Mouse (Mus musculus) liver, adult 2 months (tissue): Measurements from ENCODE around the gene Slc44a3. TPM values are rescaled to one million over a fixed set of nuclear protein-coding genes. Genes with fewer than 3 reads are reported as not detected.
A peak's percentile ranks its signal among the peaks of the same experiment; 100 is the strongest.

Source experiments
- DNase-seq: peaks from one replicate; pipeline ENCODE4 v3.0.0-alpha.2; 2011; ENCODE audit warnings: low read depth, low spot score; ENCODE audit errors: extremely low read depth
- H3K27ac ChIP-seq: fragments of 200-500 bp; replicated peaks from 2 replicates; pipeline ENCODE4 v1.5.1; 2012; ENCODE audit warnings: low read depth, mild to moderate bottlenecking, control low read depth, inconsistent platforms, low read length; ENCODE audit not compliant: insufficient read depth
- H3K27me3 ChIP-seq: fragments of 200-500 bp; 2 replicates; pipeline ENCODE4 v1.6.1; 2012; ENCODE audit warnings: mild to moderate bottlenecking, moderate library complexity, low read length, inconsistent platforms; ENCODE audit not compliant: control insufficient read depth, insufficient read depth
- H3K36me3 ChIP-seq: fragments of 200-500 bp; 2 replicates; pipeline ENCODE4 v1.6.1; 2012; ENCODE audit warnings: low read length, inconsistent platforms; ENCODE audit not compliant: control insufficient read depth, insufficient read depth
- H3K4me1 ChIP-seq: fragments of 200-500 bp; 2 replicates; pipeline ENCODE4 v1.6.1; 2011; ENCODE audit warnings: low read length; ENCODE audit not compliant: control insufficient read depth, insufficient read depth
- H3K4me3 ChIP-seq: fragments of 200-500 bp; 2 replicates; pipeline ENCODE4 v1.5.1; 2011; ENCODE audit warnings: low read depth, mild to moderate bottlenecking, control low read depth, low read length, moderate library complexity; ENCODE audit not compliant: insufficient read depth
- H3K79me2 ChIP-seq: fragments of 200-500 bp; 2 replicates; pipeline ENCODE4 v1.6.1; 2012; ENCODE audit warnings: inconsistent platforms, mild to moderate bottlenecking, low read length, moderate library complexity; ENCODE audit not compliant: control insufficient read depth, insufficient read depth
- H3K9ac ChIP-seq: fragments of 200-500 bp; 2 replicates; pipeline ENCODE4 v1.6.1; 2012; ENCODE audit warnings: low read depth, mild to moderate bottlenecking, control low read depth, inconsistent platforms, low read length
- CTCF ChIP-seq: fragments of 200-500 bp; IDR thresholded peaks from 2 replicates; pipeline ENCODE4 v1.5.1; 2011; ENCODE audit warnings: low read depth, low read length, control low read depth
- POLR2A ChIP-seq: fragments of 200-500 bp; IDR thresholded peaks from 2 replicates; pipeline ENCODE4 v1.6.1; 2011; ENCODE audit warnings: low read length, control low read depth; ENCODE audit not compliant: insufficient read depth; ENCODE audit errors: extremely low read depth
- WGBS: fragments of 180-500 bp; shearing (Covaris S2); methylation state at CpG from one replicate; pipeline ENCODE4 v1.1.7; 2018; 5-methylcytosine and 5-hydroxymethylcytosine counted together
- polyA plus RNA-seq: library from polyadenylated mRNA; depleted of rRNA; stranded (reverse); fragments of >200 nt; gene quantifications from 2 replicates; pipeline ENCODE4 v1.2.3, GENCODE M21; 2012
- total RNA-seq: library from RNA; depleted of rRNA; stranded (reverse); fragments of >200 nt; gene quantifications from 2 replicates; pipeline ENCODE4 v1.2.3, GENCODE M21; 2014

Gene Slc44a3
- total and polyA plus RNA-seq, 2 experiments, result 4.7 to 6.6 TPM

DNA sequence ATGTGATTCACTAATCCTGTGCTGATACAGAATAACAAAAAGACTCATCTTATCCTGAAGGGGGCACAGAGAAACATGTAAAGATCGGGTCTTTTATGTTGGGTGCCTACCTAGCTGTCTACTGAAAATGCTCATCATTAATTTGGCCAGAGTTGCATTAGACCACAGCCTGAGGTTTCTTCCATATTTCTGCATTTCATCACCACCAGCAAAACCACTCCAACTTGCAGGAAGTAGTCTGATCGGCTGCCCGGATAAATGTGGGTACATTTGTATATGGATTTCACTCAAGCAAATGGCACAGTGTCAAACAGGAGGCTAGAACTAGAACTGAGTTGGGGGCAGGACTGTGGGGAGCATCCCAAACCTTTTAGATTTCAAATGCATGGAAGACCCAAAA lies 11.1 kb downstream of the Slc44a3 start:
- no peaks in the 10 kb centered on the region for H3K4me1 ChIP-seq
- no peaks in the 10 kb centered on the region for H3K36me3 ChIP-seq
- no peaks in the 10 kb centered on the region for H3K27me3 ChIP-seq
- no peak for TF ChIP-seq POLR2A
- no peak for TF ChIP-seq CTCF
- H3K9ac ChIP-seq, result no peak overlapping the region
- DNase-seq, result no peak
- no peak overlapping the region for H3K4me3 ChIP-seq
- WGBS, result 85% methylated on average over 3 of the region's 3 CpGs
- no peak overlapping the region for H3K27ac ChIP-seq
- H3K79me2 ChIP-seq, result no peaks in the 10 kb centered on the region

DNA sequence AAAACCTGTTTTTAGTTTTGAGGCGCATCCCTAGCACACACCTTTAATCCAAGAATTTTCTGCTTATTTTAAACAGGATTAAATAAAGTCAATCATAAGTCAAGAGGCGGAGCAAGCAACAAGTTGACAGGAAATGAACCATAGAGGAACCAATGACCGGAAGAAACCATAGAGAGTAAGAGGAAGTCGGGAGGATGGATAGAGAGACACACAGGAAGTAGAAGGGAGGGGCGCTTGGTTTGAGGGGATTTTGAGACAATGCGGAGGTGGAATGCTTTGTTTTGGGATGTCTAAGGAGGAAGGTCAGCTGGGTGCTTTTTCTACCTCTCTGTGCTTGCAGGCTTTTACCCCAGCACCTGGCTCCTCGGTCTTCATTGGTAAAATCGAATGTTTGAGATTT lies 15.2 kb downstream of the Slc44a3 start:
- TF ChIP-seq CTCF (no peak), POLR2A (no peak)
- Histone ChIP-seq H3K27me3 (no peaks in the 10 kb centered on the region), H3K79me2 (no peaks in the 10 kb centered on the region), H3K36me3 (no peaks in the 10 kb centered on the region), H3K4me3 (no peak overlapping the region), H3K9ac (no peak overlapping the region), H3K4me1 (no peaks in the 10 kb centered on the region), H3K27ac (no peak overlapping the region)
- 92% methylated on average over 8 of the region's 8 CpGs for WGBS
- DNase-seq, result no peak

DNA sequence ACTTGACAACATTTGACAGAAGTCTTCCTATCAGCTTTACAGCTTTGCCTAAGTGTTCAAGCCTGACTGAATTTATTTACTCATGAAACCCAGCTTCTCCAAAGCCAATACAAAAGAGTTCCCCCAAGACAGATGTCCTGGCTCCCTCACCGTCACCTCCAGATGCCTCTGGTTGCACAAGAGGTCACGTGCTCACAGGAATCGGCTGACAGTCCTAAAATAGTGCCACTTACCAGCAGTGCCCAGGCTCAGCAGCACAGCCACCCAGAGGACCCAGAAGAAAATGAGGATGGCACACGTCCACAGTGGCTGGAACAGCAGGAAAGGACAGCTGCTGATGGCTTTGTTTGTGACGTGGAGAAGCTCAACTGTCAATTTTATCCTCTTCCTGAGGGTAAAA lies 23.1 kb downstream of the Slc44a3 start:
- WGBS, result 37% methylated on average over 5 of the region's 5 CpGs
- Histone ChIP-seq H3K27me3 (no peaks in the 10 kb centered on the region), H3K79me2 (no peaks in the 10 kb centered on the region), H3K36me3 (no peaks in the 10 kb centered on the region), H3K27ac (no peak overlapping the region), H3K4me3 (no peak overlapping the region), H3K9ac (no peak overlapping the region), H3K4me1 (no peaks in the 10 kb centered on the region)
- no peak for TF ChIP-seq POLR2A
- no peak for TF ChIP-seq CTCF
- peak; percentile 46 for DNase-seq

DNA sequence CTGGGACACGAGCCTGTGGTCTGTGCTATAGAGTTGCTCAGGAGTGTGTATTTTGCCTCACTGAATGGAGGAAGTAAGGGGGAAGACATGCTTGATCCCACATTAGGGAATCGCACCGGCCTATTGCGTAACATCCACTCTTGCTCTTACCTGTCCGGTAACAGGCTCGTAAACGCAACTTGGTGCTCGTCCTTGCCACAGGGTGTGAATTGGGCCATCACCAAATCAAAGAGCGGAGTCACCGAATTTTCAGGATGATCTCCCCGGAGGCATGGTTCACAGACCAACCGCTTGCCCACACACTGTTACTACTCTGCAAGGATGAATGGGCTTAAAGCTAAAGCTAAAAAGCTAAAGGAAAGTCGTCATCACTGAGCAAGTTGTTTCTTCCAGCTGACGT lies 24.5 kb downstream of the Slc44a3 start:
- WGBS, result 92% methylated on average over 14 of the region's 14 CpGs
- no peak overlapping the region for H3K27ac ChIP-seq
- H3K27me3 ChIP-seq, result no peaks in the 10 kb centered on the region
- TF ChIP-seq POLR2A, result no peak
- TF ChIP-seq CTCF, result no peak
- no peaks in the 10 kb centered on the region for H3K79me2 ChIP-seq
- no peaks in the 10 kb centered on the region for H3K4me1 ChIP-seq
- no peak overlapping the region for H3K4me3 ChIP-seq
- no peak overlapping the region for H3K9ac ChIP-seq
- no peaks in the 10 kb centered on the region for H3K36me3 ChIP-seq
- DNase-seq, result no peak

DNA sequence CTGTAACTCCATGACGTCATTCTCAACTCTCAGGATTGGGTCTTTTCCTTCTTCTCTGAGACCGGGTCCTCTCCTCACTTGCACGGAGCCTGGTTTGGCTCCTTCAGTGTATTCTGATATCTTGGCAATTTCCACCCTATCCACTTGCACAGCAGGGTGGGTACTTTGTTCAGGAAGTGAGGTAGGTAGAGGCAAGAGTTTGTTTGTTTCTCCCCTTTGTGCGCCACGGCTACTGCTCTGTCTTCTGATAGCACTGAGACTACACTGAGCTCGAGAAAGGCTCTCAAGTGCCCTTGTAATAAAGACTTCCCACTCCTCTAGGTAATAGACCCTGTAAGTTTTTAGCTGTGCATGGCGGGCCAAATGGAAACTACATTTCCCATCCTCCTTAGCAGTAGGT lies 25.4 kb downstream of the Slc44a3 start:
- Histone ChIP-seq H3K79me2 (no peaks in the 10 kb centered on the region), H3K27me3 (no peaks in the 10 kb centered on the region), H3K4me1 (no peaks in the 10 kb centered on the region), H3K36me3 (no peaks in the 10 kb centered on the region), H3K27ac (no peak overlapping the region), H3K4me3 (no peak overlapping the region), H3K9ac (no peak overlapping the region)
- 93% methylated on average over 7 of the region's 7 CpGs for WGBS
- TF ChIP-seq CTCF, result no peak
- no peak for TF ChIP-seq POLR2A
- no peak for DNase-seq

DNA sequence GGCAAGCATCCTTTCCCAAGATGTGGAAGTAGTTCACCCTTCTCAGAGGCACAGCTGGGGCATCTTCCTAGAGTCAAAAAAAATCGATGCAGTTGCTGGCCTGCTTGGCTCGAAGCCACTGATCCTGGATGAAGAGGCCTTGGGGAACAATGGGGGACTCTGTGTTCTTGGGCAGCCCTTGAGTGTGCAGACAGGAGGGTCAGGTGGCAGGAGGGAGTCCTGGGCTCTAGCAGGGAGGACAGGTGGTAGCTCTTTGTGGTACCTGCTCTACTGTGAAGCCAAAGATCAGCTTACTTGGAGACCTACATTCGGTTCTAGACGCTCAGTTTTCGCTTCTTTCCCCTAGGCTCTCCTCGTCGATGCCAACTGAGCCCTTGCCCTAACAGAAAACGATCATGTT lies 26.0 kb downstream of the Slc44a3 start:
- H3K4me3 ChIP-seq, result no peak overlapping the region
- H3K27me3 ChIP-seq, result no peaks in the 10 kb centered on the region
- no peaks in the 10 kb centered on the region for H3K79me2 ChIP-seq
- H3K4me1 ChIP-seq, result no peaks in the 10 kb centered on the region
- H3K36me3 ChIP-seq, result no peaks in the 10 kb centered on the region
- no peak overlapping the region for H3K9ac ChIP-seq
- 84% methylated on average over 8 of the region's 8 CpGs for WGBS
- no peak for TF ChIP-seq POLR2A
- no peak for TF ChIP-seq CTCF
- no peak for DNase-seq
- H3K27ac ChIP-seq, result no peak overlapping the region
